Mouse (Mus musculus) cerebellum, adult (tissue): Measurements from ENCODE around the gene Snd1.
A peak's percentile ranks its signal among the peaks of the same experiment; 100 is the strongest.

ENCODE experiments used
- ATAC-seq: cut with Nextera tagmentation; 2 replicates; pipeline ENCODE4 v1.9.2; 2017; ENCODE audit warnings: mild to moderate bottlenecking, moderate library complexity, mixed read lengths; ENCODE audit not compliant: insufficient number of reproducible peaks, low FRiP score, low TSS enrichment

The Snd1 gene

DNA sequence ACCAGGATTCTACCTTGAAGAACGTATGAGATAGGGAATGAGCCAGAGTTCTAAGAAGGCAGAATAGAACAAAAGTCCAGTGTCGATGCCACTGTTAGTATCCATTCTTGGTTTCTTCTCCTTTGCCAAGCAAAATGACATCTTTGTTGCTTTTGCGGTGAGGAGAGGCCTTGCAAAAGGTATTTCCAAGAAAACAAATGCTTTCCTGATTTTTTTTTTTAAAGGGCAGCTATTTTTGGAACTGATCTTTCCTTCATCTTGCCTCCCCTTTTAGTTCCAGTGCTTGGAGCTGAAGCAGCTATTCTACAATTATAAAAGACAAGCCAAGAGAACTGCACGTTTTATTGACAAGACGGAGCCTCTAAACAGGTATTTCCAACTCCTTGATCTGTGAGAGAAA lies at the start of gene Snd1:
TSS of gene Snd1 (plus strand) at position 301 of the 400 bp plus-strand sequence.
- no peak for ATAC-seq

DNA sequence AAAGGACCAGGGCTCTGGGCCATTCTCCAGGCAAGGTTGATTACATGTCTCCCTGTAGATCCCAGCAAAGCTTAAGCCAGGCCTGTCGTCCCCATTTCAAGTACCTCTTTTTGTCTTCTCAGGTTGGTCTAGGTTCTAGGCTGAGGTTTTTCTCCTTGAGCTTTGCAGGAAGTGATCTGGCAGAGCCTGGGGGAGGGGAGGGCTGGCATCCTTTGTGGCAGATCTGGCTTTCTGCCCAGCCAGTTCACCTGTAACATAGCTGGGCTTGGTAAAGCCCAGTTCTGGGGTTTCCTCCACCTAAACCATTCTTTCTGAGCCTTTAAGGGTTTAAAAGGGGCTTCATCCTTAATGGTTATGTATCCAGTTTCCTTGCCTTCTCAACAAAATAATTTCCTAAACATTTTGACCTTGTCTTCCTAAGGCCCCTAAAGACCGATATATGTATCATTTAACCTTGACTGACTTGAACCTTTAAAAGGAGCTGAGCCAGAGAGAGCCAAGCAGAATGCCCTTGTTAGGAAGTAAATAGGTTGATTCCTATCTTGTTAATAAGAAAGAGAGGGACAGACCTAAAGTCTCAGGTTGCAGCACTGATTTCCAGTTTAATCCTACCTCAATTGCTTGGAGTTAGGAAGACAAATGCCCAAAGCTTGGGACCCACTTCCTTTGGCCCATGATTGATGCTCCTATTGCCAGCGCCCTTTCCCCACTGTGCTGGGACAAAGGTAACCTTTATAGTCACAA lies 47.7 kb upstream of the Snd1 start, which contains the start of gene Fscn3:
TSS of gene Fscn3 (plus strand) at position 694 of the 744 bp plus-strand sequence.
- no peak for ATAC-seq

DNA sequence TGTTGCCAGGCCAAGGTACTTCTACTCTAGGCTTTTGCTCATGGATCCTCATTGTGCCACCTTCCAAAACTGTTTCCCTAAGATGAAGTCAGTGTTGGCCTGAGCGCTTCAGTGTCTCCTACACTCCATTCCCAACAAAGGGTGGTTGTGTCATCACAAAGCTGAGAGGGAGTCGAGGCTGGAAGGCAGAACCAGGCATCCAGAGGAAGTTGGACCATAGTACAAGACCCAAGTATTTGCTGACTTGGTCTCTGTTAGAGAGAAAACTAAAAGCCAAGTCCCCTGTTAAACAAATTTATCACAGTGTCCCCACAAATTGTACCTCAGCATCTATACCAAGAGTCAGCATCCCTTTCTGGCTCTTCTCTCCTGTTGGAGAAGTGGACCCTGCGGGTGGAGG lies 46.6 kb upstream of the Snd1 start, which contains the start of gene Gcc1:
TSS of gene Gcc1 (minus strand) at position 101 of the 400 bp plus-strand sequence.
- ATAC-seq = no peak

DNA sequence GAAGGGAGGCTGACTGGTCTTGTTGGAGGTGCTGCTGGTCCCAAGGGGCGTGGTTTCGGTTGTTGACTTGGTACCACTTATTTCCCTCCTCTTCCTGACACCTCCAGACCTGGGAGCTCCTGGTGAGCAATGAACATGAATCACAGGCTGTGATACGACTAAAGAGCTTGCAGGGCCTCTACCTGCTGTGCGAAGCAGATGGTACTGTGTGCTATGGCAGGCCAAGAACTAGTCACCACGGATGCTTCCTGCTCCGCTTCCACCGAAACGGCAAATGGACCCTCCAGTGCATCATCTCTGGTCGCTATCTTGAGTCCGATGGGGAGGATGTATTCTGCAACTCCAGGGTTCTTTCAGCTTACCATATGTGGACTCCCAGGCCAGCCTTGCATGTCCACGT lies 45.1 kb upstream of the Snd1 start:
- peak; percentile 51; the same call in 1 of the 2 replicates for ATAC-seq

DNA sequence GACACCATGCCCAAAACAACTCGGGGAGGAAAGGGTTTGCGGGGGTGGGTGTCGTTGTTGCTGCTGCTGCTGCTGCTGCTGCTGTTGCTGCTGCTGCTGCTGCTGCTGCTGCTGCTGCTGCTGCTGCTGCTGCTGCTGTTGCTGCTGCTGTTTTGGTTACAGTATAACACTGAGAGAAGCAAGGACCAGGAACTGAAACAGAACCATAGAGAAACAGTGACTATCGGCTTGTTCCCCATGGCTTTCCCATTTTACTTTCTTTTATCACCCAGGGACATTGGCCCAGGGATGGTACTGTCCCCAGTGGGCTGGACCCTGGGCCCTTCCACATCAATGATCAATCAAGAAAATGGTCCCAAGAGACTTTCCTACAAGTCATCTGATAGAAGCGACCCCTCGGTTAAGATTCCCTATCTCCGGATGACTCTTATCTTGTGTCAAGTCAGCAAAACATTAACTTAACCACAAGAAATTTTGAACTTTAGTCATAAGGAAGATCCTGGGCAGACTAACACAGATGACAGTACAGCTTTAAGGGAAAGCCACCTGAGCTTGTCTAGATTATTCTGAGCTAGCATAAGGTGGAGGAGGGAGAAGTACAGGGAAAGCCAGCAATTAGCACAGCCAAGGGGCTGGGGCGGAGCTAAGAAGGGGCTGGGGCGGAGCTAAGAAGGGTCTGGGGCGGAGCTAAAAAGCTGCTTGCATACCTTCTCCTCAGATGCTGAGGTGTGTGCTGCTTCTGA lies 44.0 kb upstream of the Snd1 start:
- ATAC-seq = no peak

DNA sequence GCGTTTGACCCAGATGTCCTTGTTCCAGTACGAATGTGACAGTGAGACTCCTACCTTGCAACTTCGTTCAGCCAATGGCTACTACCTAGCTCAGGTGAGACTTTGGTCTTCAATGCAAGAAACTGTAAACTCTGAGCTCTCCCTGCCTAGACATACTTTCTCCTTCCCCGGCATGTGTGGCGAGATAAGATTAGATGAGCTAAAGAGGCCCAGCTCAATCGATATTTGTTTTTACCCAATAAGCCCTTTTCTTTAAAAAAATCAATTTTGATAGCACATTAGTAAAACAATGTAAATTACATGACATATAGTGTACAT lies 43.4 kb upstream of the Snd1 start:
- no peak for ATAC-seq

DNA sequence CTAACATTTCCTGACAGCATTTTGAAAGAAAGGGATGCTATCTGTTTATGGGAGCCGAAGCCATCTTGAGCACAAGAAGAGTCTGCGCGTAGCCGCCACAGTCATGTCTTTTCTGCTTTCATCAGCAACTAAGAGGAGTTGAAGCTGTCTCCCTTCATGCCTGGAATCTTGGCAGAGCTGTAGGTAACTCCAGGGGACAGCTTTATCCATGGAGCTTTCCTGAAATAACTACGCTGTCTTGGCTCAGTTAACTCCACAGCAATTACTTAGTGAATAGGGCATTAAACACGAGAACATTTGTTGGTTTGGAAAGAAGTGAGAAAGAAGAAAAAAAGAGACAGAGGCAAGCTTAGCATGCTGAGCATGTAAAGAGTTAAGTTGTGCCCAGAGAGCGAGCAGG lies 27.0 kb upstream of the Snd1 start:
- ATAC-seq = no peak

DNA sequence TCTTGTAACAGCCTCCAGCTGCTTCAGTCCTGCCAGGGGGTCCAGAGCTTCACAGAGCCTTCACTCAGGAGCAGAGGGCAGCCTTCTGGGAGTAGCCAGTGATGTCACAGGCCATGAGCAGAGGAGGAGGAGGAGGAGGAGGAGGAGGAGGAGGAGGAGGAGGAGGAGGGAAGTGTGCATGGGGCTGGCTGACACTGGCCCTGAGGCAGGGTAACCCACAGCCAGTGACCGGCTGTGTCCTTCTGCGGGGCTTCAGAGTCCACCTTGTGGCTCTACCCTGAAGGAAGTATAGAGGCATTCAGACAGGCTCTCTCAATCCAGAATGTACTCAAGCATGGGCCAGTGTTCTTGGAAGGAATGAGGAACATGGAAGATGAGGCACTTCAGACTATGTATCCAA lies 25.7 kb upstream of the Snd1 start, which contains the start of gene Pax4:
TSS of gene Pax4 (minus strand) at position 101 of the 400 bp plus-strand sequence.
- no peak for ATAC-seq

DNA sequence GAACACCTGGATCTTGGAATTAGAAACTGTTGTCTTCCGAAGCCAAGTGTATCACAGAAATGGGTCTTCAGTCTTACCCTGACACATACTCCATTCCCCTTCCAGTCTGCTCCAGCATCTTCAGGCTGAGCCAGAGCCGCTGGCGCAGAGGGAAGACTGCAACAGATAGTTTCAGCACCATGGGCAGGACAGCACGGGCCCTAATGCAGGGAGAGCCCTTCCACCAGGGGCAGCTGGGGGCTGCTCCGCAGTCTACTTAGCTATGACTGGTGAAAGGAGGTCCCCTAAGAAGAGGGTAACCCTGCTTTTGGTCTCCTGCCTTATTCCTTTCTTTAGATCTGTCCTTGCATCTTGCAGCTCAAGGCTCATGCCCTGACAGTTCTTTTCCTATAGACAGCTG lies 24.5 kb upstream of the Snd1 start:
- ATAC-seq = no peak

DNA sequence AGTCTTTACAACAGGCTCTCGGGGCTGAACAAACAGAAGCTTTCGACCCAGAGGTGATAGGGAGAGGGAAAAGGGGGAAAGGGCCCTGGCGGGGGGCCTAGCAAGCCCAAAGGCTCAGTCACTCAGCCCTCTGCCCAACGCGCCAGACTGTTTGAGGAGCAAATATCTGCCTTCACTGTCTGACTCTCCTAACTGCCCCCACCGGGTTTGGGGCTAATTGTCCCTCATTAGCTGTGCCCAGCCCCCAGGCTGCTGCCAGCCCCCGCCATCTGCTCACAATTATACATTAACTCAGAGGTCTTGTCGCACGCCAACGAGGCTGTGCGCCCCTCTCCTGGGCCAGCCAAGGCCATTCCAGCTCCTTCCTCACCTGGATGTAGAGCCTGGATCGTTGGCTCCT lies 24.0 kb upstream of the Snd1 start:
- ATAC-seq = no peak

DNA sequence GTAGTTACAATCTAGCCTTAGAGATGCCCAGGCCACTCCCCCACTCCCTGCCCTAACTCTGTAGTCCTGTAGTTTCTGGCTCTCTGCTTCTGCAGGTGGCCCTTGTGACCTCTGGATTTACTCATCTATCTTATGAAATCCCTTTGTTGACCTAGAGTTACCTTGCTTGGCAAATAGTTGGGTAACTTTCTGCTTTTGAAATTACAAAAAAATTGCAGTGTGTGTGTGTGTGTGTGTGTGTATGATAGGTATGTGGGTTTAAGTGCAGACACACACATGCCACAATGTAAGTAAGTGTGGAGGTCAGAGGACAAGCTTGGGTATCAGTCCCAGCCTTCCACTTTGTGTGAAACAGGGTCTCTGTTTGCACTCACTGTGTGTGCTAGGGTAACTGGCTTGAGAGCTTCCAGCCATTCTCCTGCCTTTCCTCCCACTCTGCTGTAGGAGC lies 15.7 kb upstream of the Snd1 start:
- no peak for ATAC-seq

DNA sequence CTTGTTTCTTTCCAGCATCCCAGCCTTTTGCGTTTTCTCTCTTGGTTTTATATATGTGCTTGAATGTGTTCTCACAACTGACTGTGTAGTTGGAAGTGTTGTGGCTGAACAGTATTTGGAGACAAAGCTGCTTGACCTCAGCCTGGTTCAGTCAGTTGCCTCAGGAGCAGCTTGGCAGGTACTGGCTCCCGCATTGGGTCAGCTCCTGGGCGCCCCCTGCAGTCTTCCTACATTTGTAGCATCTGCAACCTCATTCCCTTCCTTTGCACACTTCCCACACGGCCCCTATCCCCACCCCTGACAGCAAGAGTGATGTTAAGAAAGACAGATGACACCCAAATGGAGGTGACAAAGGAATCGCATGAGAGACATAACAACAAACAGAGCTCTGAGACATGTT lies 14.4 kb upstream of the Snd1 start:
- ATAC-seq = peak; percentile 85

DNA sequence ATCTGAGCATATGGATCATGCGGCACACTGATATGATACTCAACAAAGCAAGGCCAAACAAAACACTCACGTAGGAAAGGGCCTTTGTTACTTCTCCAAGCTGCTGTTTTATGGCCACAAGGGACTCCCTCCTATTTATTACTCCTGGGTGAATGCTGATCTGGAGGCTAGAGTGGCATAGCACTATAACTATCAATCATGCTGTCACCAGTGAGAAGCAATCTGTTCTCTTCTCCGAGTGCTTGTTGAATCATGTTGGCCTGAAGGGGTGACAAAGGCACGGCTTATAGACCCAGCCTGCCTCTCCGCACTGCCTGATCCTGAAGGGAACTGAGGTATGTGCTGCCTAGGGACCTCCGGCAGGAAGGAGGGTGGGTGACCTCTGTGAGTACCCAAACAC lies 10.3 kb upstream of the Snd1 start:
- no peak for ATAC-seq

DNA sequence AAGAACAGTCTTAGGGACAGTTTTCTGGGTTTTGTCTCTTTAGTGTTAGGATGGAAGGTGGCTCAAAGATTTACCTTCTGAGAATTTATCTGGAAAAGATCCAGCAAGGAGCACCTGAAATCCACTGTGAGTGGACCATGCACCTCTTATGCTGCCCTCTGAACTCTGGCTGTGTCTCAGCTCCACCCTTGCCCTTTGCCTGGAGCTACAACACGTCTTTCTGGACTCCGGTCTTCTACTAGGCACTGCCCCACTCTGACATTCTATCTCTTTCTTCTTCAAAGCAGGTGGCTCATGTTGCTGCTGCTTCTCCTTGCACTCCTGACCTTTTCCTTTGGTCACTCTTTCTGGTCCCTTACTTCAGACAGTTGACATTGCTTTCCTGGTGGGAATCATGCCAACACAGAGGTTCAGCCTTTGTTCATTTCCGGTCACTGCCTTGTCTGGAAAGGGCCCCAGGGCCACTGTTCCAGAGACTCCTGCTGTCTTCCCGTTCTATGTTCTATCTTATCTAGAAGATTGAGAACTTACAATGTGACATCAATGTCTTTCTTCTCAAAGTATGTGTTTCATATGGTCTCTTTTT lies 4.8 kb upstream of the Snd1 start:
- ATAC-seq = no peak

DNA sequence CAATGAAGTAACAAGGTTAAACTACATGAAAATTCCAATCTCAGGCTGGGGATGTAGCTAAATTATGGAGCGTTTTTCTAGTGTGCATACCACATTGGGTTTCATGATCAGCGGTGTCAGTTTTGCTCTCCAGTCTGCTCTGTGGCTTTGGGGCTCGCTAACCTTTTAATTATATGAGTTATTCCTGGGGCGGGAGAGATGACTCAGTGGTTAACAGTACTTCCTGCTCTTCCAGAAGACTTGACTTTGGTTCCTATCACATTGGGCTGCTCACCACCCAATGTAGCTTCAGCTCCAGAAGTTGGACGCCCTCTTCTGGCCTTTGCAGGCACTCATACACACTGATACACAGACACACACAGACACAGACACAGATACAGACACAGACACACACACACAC lies 4.3 kb upstream of the Snd1 start:
- no peak for ATAC-seq

DNA sequence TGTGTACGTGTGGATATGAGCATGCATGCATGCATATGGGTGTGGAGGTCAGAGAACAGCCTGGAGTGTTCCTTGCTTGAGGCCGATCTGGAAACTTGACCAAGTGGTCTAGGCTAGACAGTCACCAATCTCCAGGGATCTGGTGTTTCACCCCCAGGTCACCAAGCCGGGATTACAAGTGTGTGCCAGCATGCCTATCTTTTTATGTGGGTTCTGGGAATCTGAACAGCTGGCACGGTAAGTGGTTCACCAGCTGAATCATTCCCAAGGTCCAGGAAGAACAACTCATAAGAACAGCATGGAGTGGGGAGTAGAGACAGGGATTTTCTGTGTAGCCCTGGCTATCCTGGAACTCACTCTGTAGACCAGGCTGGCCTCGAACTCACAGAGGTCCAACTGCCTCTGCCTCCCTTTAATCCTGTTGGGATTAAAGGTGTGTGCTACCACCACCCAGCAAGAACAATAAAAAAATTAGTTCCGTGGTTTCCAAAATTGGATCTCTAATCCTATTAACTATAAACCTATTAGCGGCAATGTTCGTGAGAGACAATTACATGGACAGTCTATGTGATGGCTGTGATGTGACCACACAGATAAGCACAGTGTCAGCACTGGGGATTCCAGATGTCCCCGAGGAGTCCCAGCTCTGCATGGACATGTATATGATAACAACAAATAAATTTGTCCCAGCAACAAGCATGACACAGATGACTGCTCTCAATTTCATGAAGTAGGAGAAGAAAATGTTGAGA lies 3.5 kb upstream of the Snd1 start:
- no peak for ATAC-seq

DNA sequence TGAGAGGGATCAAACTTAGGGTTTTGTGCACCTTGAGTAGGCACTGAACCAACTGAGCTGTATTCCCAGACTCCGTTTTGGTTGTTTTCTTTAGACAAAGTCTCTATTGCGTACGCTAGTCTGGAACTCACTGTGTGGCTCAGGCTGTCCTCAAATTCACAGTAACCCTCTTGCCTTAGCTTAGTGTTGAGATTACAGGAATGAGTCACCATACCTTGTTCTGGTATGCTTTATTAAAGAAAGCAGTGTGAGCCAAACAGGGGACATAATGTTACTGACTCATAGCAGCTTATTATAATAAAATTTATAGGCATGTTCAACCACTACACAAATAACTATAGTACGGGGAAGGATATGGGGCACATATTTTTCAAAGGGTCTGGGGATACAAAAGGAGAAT lies 728 bp upstream of the Snd1 start:
- ATAC-seq = no peak

DNA sequence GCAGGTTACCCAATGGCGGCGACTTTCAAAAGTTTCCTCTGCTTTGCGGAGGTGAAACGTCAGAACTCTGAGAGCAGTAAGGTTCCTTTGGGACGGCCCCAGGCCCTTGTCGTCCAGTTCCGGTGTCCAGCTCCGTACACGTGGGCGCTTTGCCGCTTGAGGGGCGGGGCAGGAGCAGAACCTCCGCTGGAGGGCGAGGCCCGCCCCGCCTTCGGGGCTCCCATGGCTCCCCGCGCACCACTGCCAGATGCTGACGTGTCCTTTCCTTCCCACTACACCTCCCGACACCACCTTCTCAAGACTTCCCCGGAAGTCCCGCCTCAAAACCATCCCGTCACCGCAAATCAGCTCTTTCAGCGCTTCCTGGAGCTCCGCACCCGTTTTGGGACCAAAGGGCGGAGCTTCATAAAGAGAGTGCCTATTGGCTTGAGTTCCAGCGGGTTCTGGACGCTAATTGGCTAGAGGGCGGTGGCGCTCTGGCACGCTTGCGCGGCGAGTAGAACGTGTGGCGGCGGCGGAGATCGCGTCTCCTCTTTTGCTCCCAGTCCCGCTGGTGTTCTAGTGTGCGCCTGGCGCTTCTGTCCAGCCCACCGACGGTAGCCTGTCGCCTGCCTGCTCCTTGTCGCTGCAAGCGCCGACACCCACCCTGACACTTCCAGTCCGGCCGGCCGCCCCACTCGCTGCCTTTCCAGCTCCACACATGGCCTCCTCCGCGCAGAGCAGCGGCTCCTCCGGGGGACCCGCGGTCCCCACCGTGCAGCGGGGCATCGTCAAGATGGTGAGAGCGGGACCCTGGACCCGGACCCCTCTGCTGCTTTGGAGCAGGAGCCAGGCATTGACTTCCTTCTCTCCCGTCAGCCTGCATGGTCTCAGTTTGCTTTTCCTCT lies 5.2 kb downstream of the Snd1 start:
- peak; percentile 98 for ATAC-seq

DNA sequence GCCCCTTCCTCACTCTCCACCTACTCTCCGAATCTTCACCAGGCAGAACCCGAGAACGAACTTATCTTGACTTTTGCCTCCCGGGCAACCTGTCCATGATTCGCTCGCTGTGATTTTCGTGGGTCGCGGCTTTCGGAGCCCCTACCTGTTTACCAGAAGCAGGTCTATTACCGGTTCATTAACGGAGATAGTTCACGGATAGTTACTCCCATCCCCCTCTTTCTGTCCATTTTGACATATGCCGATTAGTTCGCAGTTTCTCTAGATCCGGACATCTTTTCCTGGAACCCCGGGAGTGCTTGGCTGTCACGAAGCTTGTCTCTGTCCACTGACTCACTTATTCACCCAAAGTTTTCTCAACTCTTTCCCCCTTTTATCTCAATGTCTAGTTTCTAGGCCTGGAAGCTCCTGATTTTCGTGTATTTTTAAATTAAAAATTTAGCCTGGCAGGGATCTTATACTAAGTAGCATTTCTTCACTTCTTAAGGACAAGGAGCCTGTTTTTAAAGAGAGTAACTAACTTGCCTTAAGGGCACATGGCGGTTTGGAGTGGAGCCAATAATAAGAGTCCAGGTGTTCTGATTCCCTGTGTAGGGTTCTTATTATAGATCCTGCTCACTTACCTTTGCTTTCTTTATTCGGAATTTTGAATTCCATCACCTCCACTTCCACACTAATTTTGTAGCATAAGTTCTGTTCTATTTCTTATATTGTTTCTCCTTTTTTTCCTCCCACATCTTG lies 6.0 kb downstream of the Snd1 start:
- ATAC-seq = no peak; the same call in 1 of the 2 replicates
